Mouse (Mus musculus): ENCODE results near the gene Sf3b3. TPM values are rescaled to one million over a fixed set of nuclear protein-coding genes. Genes with fewer than 3 reads are reported as not detected.
A peak's percentile ranks its signal among the peaks of the same experiment; 100 is the strongest.

Sf3b3 gene
- 168 and 174 TPM in 2 replicates for polyA plus RNA-seq (2014; fragmentation: Nextera tagmentation; extraction: Ambion mirVana)

DNA sequence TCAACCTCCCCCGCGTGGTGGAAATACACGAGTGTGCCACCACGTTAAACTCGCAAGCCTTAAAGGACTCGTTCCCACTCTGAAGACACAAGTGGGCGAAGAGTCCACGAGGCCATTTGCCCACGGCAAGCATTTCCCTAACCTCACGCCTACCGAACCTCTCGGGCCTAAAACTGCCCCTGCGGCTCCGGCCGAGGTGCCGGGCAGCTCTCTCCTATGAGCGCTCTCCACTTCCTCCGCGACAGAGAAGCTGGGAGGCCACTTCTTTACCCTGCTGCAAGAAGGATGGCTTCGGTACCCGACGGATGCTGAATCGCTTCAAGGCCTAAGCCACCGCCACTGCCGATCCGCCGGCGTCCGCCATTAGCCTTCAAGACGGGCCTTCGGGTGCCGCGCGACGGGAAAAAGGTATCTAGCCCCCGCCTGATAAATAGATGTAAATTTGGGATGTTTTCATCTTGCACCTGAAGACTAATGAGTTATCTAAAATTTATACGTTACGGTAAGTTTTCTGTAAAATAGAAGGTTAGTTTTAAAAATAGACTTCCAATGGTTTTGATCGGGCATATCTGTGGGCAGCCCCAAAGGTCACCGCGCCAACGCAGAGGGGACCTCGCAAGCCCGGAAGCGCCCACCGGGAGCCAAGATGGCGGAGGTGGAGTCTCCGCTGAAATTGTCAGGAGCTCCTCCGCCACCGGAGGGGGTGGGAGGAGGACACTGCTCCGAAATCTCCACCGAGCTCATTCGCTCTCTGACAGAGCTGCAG, at the start of gene Sf3b3, which contains the start of gene Cog4:
Gene Sf3b3, minus strand, starts transcription at position 383 of the 766 bp plus-strand sequence.
Gene Cog4, plus strand, starts transcription at position 196 of the 766 bp plus-strand sequence.
- WGBS: under 1% methylated on average over 53 of the region's 53 CpGs
- peak; percentile 92 for ATAC-seq (ENCODE audit: insufficient read depth)
- peak; percentile 95 for DNase-seq

DNA sequence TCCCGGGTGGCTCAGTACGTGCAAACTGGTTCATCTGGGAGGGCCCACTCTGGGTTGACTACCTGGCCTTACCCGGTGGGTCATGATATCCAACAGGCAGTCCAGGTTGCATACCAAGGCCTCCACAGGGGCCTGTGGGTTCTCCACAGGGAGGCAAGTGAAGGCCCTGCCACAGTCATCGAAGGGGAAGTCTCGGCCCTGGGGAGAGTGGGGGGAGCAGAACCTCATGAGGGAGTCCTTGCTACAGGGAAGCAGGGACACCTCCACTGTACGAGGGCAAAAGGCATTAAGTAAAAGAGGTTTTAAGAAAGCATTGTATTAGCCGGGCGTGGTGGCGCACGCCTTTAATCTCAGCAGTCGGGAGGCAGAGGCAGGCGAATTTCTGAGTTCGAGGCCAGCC, 49.2 kb upstream of the Sf3b3 start:
- H3K4me1 ChIP-seq (ENCODE audit: insufficient read depth): no peaks in the 10 kb centered on the region
- no peak for ATAC-seq (ENCODE audit: insufficient read depth)
- H3K4me3 ChIP-seq (ENCODE audit: low read depth, low read length): no peak overlapping the region
- H3K9ac ChIP-seq: no peak overlapping the region
- DNase-seq: no peak
- H3K27me3 ChIP-seq (ENCODE audit: insufficient read depth, low read length): no peaks in the 10 kb centered on the region
- H3K4me2 ChIP-seq: no peak overlapping the region
- TF ChIP-seq CTCF (IDR thresholded peaks at IDR 0.05; ENCODE audit: low read depth): no peak
- H3K36me3 ChIP-seq (ENCODE audit: insufficient read depth): 0 out of 2 replicates have a peak, but pooled peaks cover 3% of the 10 kb centered on the region
- WGBS: 89% methylated on average over 13 of the region's 13 CpGs
- H3K27ac ChIP-seq (ENCODE audit: low read depth): no peak overlapping the region
- H3K9me3 ChIP-seq (ENCODE audit: low read depth, low read length): no peaks in the 10 kb centered on the region

More for the DNA sequence above, at the start of gene Sf3b3, which contains the start of gene Cog4:
- H3K9ac ChIP-seq: peak within 1 kb of the TSS; percentile 98
- peak within 1 kb of the TSS; percentile 91 for H3K27ac ChIP-seq (ENCODE audit: low read depth)
- peak within 1 kb of the TSS; percentile 93 for H3K4me3 ChIP-seq (ENCODE audit: low read depth, low read length)
- TF ChIP-seq CTCF (IDR thresholded peaks at IDR 0.05; ENCODE audit: low read depth): no peak
- H3K36me3 ChIP-seq (ENCODE audit: insufficient read depth): peaks cover 52% of the 10 kb centered on the region
- H3K27me3 ChIP-seq (ENCODE audit: insufficient read depth, low read length): no peaks in the 10 kb centered on the region
- H3K9me3 ChIP-seq (ENCODE audit: low read depth, low read length): no peaks in the 10 kb centered on the region
- H3K4me2 ChIP-seq: peak within 1 kb of the TSS; percentile 80
- peaks cover 5% of the 10 kb centered on the region; the same call in 1 of the 2 replicates for H3K4me1 ChIP-seq (ENCODE audit: insufficient read depth)

DNA sequence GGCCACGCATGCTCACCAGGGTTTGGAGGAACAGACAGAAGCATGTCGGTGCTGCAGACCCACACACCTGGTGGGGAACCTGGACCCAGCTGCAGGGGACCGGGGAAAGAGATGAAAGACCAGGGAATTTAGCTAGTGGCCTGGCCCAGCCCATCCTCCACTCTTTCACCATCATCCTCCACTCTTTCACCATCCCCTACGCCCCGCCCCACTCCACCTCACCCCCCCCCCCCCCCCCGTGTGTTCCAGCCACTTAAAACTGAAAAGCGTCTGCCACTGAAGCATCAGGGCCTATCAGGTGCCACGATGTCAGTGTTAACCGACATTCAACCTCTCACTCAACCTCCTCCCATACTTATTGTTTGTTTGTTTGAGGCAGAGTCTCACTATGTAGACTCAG, 48.7 kb upstream of the Sf3b3 start:
- H3K27ac ChIP-seq (ENCODE audit: low read depth): no peak overlapping the region
- no peak overlapping the region for H3K4me2 ChIP-seq
- TF ChIP-seq CTCF (IDR thresholded peaks at IDR 0.05; ENCODE audit: low read depth): no peak
- no peak for ATAC-seq (ENCODE audit: insufficient read depth)
- no peaks in the 10 kb centered on the region for H3K9me3 ChIP-seq (ENCODE audit: low read depth, low read length)
- H3K4me1 ChIP-seq (ENCODE audit: insufficient read depth): no peaks in the 10 kb centered on the region; the same call in 1 of the 2 replicates
- no peak overlapping the region for H3K9ac ChIP-seq
- no peak for DNase-seq
- WGBS: 57% methylated on average over 9 of the region's 9 CpGs
- 0 out of 2 replicates have a peak, but pooled peaks cover 3% of the 10 kb centered on the region for H3K36me3 ChIP-seq (ENCODE audit: insufficient read depth)
- no peak overlapping the region for H3K4me3 ChIP-seq (ENCODE audit: low read depth, low read length)
- no peaks in the 10 kb centered on the region for H3K27me3 ChIP-seq (ENCODE audit: insufficient read depth, low read length)

DNA sequence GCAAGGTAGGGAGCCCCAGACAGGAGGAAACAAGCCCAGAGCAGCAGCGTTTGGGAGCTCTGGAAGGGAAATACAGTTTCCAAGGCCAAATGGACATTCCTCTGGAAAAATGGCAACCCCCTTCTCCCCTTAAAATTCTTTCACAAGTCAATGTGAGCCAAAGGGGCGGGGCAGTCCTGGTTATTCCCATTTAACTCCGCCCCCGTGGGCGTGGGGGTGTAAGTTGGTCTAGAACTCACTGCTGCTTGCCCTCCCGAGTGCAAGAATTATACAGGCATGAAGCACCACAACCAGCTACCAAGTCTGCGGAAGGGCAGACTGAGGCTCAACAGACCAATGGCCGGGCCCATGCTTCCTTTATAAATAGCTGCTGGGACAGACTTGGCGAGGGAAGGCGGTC, 48.3 kb upstream of the Sf3b3 start:
- H3K27ac ChIP-seq (ENCODE audit: low read depth): no peak overlapping the region
- DNase-seq (no peak), ATAC-seq (ENCODE audit: insufficient read depth) (no peak)
- H3K9ac ChIP-seq: no peak overlapping the region
- 0 out of 2 replicates have a peak, but pooled peaks cover 3% of the 10 kb centered on the region for H3K36me3 ChIP-seq (ENCODE audit: insufficient read depth)
- no peak overlapping the region for H3K4me2 ChIP-seq
- no peaks in the 10 kb centered on the region; the same call in 1 of the 2 replicates for H3K4me1 ChIP-seq (ENCODE audit: insufficient read depth)
- H3K9me3 ChIP-seq (ENCODE audit: low read depth, low read length): no peaks in the 10 kb centered on the region
- TF ChIP-seq CTCF (IDR thresholded peaks at IDR 0.05; ENCODE audit: low read depth): no peak
- WGBS: 84% methylated on average over 10 of the region's 10 CpGs
- no peak overlapping the region for H3K4me3 ChIP-seq (ENCODE audit: low read depth, low read length)
- no peaks in the 10 kb centered on the region for H3K27me3 ChIP-seq (ENCODE audit: insufficient read depth, low read length)

DNA sequence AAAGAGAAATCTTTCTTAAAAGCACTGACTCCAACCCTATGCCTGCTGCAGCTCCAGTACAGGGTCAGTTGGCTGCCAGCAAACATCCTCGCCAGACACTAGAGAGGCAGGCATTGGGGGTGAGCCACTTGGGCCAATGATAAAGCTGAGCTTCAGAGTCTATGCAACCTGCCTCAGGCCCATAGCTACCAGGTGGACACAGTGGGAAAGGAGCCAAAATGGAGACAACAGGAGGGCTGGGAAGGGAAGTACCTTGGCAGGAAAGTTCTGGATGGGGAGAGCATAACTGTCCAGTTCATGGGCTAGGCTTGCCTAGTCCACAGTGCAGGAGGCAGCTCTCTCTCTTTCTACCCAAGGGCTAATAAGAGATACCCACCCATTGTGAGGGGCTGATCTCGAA, 46.3 kb upstream of the Sf3b3 start:
- no peaks in the 10 kb centered on the region for H3K27me3 ChIP-seq (ENCODE audit: insufficient read depth, low read length)
- H3K36me3 ChIP-seq (ENCODE audit: insufficient read depth): 0 out of 2 replicates have a peak, but pooled peaks cover 13% of the 10 kb centered on the region
- no peak overlapping the region for H3K4me3 ChIP-seq (ENCODE audit: low read depth, low read length)
- H3K4me2 ChIP-seq: no peak overlapping the region
- WGBS: 97% methylated on average over 2 of the region's 2 CpGs
- DNase-seq: no peak
- no peak for ATAC-seq (ENCODE audit: insufficient read depth)
- no peaks in the 10 kb centered on the region; the same call in 1 of the 2 replicates for H3K4me1 ChIP-seq (ENCODE audit: insufficient read depth)
- no peak for TF ChIP-seq CTCF (IDR thresholded peaks at IDR 0.05; ENCODE audit: low read depth)
- H3K9me3 ChIP-seq (ENCODE audit: low read depth, low read length): no peaks in the 10 kb centered on the region
- no peak overlapping the region for H3K27ac ChIP-seq (ENCODE audit: low read depth)
- H3K9ac ChIP-seq: no peak overlapping the region

DNA sequence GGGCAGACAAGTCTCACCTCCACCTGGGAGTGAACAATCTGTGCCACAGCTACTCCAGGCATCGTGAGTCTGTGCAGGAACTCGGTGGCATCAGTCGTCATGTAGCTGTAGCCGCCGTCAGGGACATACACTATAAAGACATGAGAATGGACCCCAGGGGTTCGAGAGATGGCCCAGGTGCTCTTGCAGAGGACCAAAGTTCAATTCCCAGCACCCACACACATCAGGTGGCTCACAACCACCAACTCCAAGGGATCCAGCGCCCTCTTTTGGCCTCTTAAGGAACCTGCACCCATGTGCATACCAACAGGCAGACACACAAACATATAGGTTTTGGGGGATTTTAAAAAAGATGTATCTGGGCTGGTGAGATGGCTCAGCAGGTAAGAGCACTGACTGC, 45.5 kb upstream of the Sf3b3 start:
- Histone ChIP-seq H3K9ac (no peak overlapping the region), H3K4me2 (no peak overlapping the region), H3K27me3 (ENCODE audit: insufficient read depth, low read length) (no peaks in the 10 kb centered on the region), H3K4me3 (ENCODE audit: low read depth, low read length) (no peak overlapping the region), H3K27ac (ENCODE audit: low read depth) (no peak overlapping the region), H3K4me1 (ENCODE audit: insufficient read depth) (no peaks in the 10 kb centered on the region; the same call in 1 of the 2 replicates), H3K9me3 (ENCODE audit: low read depth, low read length) (no peaks in the 10 kb centered on the region), H3K36me3 (ENCODE audit: insufficient read depth) (peaks cover 19% of the 10 kb centered on the region; the same call in 1 of the 2 replicates)
- 84% methylated on average over 7 of the region's 7 CpGs for WGBS
- TF ChIP-seq CTCF (IDR thresholded peaks at IDR 0.05; ENCODE audit: low read depth): no peak
- no peak for ATAC-seq (ENCODE audit: insufficient read depth)
- no peak for DNase-seq

DNA sequence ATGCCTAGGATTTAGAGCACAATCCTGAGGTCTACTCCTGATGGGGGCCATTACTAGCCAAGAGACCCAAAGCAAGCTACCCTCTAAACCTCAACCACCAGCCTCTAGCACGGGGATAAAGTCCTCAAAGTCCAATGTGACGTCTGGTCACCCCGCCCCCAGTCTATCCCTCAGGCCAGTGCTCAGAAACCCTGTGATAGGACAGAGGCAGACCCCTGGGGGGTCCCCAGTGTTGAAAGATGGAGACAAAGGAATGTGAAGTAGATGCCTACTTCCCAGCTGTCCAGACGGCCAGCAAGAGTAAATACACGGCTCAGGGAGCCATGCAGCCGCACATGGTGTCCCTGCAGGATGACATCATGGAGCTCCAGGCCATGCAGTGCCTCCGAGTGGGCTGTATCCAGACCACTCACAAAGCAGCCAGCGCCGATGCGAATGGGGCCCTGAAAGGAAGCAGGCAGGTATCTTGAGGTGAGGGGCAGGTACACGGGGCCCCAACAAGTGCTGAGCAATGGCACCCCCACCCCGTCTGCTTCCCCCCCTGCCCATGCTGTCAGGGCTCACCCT, 43.4 kb upstream of the Sf3b3 start:
- WGBS: 54% methylated on average over 12 of the region's 12 CpGs
- no peak for TF ChIP-seq CTCF (IDR thresholded peaks at IDR 0.05; ENCODE audit: low read depth)
- DNase-seq: peak; percentile 5
- no peak overlapping the region for H3K4me2 ChIP-seq
- no peak; the same call in 1 of the 2 replicates for ATAC-seq (ENCODE audit: insufficient read depth)
- no peaks in the 10 kb centered on the region for H3K27me3 ChIP-seq (ENCODE audit: insufficient read depth, low read length)
- no peak overlapping the region for H3K27ac ChIP-seq (ENCODE audit: low read depth)
- H3K4me1 ChIP-seq (ENCODE audit: insufficient read depth): no peaks in the 10 kb centered on the region; the same call in 1 of the 2 replicates
- H3K9ac ChIP-seq: no peak overlapping the region
- no peak overlapping the region for H3K4me3 ChIP-seq (ENCODE audit: low read depth, low read length)
- no peaks in the 10 kb centered on the region for H3K9me3 ChIP-seq (ENCODE audit: low read depth, low read length)
- peaks cover 32% of the 10 kb centered on the region; the same call in 1 of the 2 replicates for H3K36me3 ChIP-seq (ENCODE audit: insufficient read depth)

Measured in lung, embryonic 14.5 days (tissue).